7 mouse cellular contexts compared by ENCODE assay signal in the genomic region with DNA sequence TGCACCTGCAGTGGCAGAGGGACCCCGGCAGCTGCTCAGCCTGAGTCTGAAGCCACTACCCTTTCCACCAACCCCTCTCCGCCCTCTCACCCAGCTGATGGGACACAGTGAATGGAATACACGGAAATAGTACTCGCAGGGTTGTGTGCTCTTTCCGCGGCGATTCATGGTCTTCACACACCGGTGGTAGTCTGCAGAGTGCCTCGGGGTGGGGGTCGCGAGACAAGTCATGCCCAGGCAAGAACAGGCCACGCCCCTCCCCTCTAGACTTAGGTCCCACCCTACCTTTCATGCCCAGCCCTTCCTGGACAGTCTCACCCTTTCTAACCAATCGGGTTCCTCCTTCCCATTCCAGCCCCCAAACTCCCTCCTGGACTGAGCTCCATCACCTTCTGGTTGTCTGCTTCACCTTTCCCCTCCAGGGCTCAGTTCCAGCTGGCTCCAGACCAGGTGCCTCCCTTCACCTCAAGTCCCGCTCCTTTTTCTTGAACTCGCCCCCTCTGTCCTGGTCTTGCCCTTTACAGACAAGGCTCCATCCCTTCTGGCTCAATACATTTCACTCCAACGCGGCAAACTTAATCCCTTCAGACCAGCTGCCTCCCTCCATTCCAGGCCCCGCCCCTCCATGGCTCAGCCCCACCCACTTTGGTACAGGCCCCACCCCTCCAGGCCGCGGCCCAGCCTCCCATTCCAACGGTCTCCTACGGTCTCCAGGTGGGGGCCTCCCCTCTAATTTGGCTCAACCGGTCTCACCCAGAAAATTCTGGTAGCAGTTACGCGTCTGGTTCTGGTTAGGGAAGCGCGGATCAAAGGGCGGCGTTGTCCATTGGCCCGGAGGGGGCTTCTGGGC. TPM values are rescaled to one million over a fixed set of nuclear protein-coding genes. Genes with fewer than 3 reads are reported as not detected.
DNase-seq lines count a peak whose midpoint lies in the region; ATAC-seq and TF ChIP-seq lines count a peak whose summit lies in the region.

No protein-coding gene starts in this region.

- peaks cover 3% of the 10 kb centered on the region for H3K36me3 ChIP-seq in forebrain, embryonic 10.5 days (replicated peaks)
- H3K36me3 ChIP-seq in intestine, postnatal 0 days (ENCODE audit: control insufficient read depth, insufficient read depth) = peaks cover under 1% of the 10 kb centered on the region; the same call in 1 of the 2 replicates
- H3K36me3 ChIP-seq in neural tube, embryonic 15.5 days = 0 out of 2 replicates have a peak, but pooled peaks cover 3% of the 10 kb centered on the region

- peaks cover 10% of the 10 kb centered on the region; the same call in 1 of the 2 replicates for H3K9me3 ChIP-seq in forebrain, embryonic 10.5 days
- no peaks in the 10 kb centered on the region for H3K9me3 ChIP-seq in intestine, postnatal 0 days (ENCODE audit: control insufficient read depth)
- H3K9me3 ChIP-seq in neural tube, embryonic 15.5 days (replicated peaks) = no peaks in the 10 kb centered on the region

- peak overlapping the region; percentile 55 for H3K4me3 ChIP-seq in forebrain, embryonic 10.5 days
- peak overlapping the region; percentile 41 for H3K4me3 ChIP-seq in intestine, postnatal 0 days (ENCODE audit: low read depth, low read length)
- H3K4me3 ChIP-seq in neural tube, embryonic 15.5 days (replicated peaks) = peak overlapping the region; percentile 42

- H3K9ac ChIP-seq in intestine, postnatal 0 days (ENCODE audit: low read depth, low read length) = 0 out of 2 replicates have a peak overlapping the region, but pooled peaks have one; percentile 1
- peak overlapping the region; percentile 42; the same call in 1 of the 2 replicates for H3K9ac ChIP-seq in neural tube, embryonic 15.5 days (replicated peaks)

- DNase-seq in Muller cell, postnatal 12 days (ENCODE audit: inconsistent ontology term) = peak; percentile 88
- peak; percentile 82 for DNase-seq in forebrain, embryonic 10.5 days (ENCODE audit: extremely low spot score, low spot score)
- DNase-seq in lung, adult 18-20 months = peak; percentile 30 to 48
- no peak for DNase-seq in frontal cortex, postnatal 25 days (ENCODE audit: low spot score in 2 of 2)

- WGBS in forebrain, embryonic 10.5 days = 2% methylated on average over 30 of the region's 30 CpGs
- 2% methylated on average over 28 of the region's 30 CpGs for WGBS in intestine, postnatal 0 days
- 2% methylated on average over 30 of the region's 30 CpGs for WGBS in neural tube, embryonic 15.5 days

- H3K27me3 ChIP-seq in forebrain, embryonic 10.5 days (ENCODE audit: poor library complexity, severe bottlenecking) = peaks cover 19% of the 10 kb centered on the region
- H3K27me3 ChIP-seq in intestine, postnatal 0 days (replicated peaks; ENCODE audit: control insufficient read depth, insufficient read depth, low read length) = no peaks in the 10 kb centered on the region
- no peaks in the 10 kb centered on the region for H3K27me3 ChIP-seq in neural tube, embryonic 15.5 days (replicated peaks)

- peak overlapping the region; percentile 59 for H3K4me2 ChIP-seq in intestine, postnatal 0 days (replicated peaks; ENCODE audit: low read depth)
- peak overlapping the region; percentile 65 for H3K4me2 ChIP-seq in neural tube, embryonic 15.5 days

- H3K4me1 ChIP-seq in forebrain, embryonic 10.5 days = peaks cover 26% of the 10 kb centered on the region
- H3K4me1 ChIP-seq in intestine, postnatal 0 days (replicated peaks; ENCODE audit: control insufficient read depth, insufficient read depth, low read length) = no peaks in the 10 kb centered on the region
- peaks cover 21% of the 10 kb centered on the region for H3K4me1 ChIP-seq in neural tube, embryonic 15.5 days

- ATAC-seq in CD4-positive, CD25-positive, alpha-beta regulatory T cell, adult 4 months = peak; percentile 22
- ATAC-seq in intestine, postnatal 0 days = peak; percentile 42
- ATAC-seq in neural tube, embryonic 15.5 days (ENCODE audit: low FRiP score) = peak; percentile 72

- no peak for TF ChIP-seq CTCF in intestine, postnatal 0 days (IDR thresholded peaks at IDR 0.05; ENCODE audit: low read depth)

- peak overlapping the region; percentile 83 for H3K27ac ChIP-seq in forebrain, embryonic 10.5 days
- H3K27ac ChIP-seq in intestine, postnatal 0 days (ENCODE audit: low read depth, low read length) = no peak overlapping the region
- peak overlapping the region; percentile 41; the same call in 1 of the 2 replicates for H3K27ac ChIP-seq in neural tube, embryonic 15.5 days (replicated peaks)

RNA-seq across cellular contexts. Expression of a gene that starts 0.7 kb away (rescaled TPM):
- polyA plus RNA-seq in CD4-positive, CD25-positive, alpha-beta regulatory T cell, adult 4 months (2017; shearing (Covaris generic)) = 1 to 10 TPM in 1 of 2 experiments, not detected in 1; 2.1 TPM
- polyA plus RNA-seq in forebrain, embryonic 10.5 days (2016; fragmentation: Nextera tagmentation; extraction: Ambion mirVana) = 40.4 and 44.2 TPM in 2 replicates
- polyA plus RNA-seq in intestine, postnatal 0 days (2015; fragmentation: Nextera tagmentation; extraction: Ambion mirVana) = 48.5 and 48.8 TPM in 2 replicates
- polyA plus RNA-seq in neural tube, embryonic 15.5 days (2015; fragmentation: Nextera tagmentation; extraction: Ambion mirVana) = 26.3 and 38.6 TPM in 2 replicates

RNA-seq across cellular contexts. Expression of a gene that starts 12.3 kb away (rescaled TPM):
- 10 to 100 TPM; 22.9 to 25.8 TPM for polyA plus RNA-seq in CD4-positive, CD25-positive, alpha-beta regulatory T cell, adult 4 months (2017; shearing (Covaris generic))
- polyA plus RNA-seq in forebrain, embryonic 10.5 days (2016; fragmentation: Nextera tagmentation; extraction: Ambion mirVana) = 98.9 and 101 TPM in 2 replicates
- polyA plus RNA-seq in intestine, postnatal 0 days (2015; fragmentation: Nextera tagmentation; extraction: Ambion mirVana) = 35.8 and 40.2 TPM in 2 replicates
- 56.9 and 58.2 TPM in 2 replicates for polyA plus RNA-seq in neural tube, embryonic 15.5 days (2015; fragmentation: Nextera tagmentation; extraction: Ambion mirVana)

RNA-seq across cellular contexts. Expression of a gene that starts 18.9 kb away (rescaled TPM):
- polyA plus RNA-seq in CD4-positive, CD25-positive, alpha-beta regulatory T cell, adult 4 months (2017; shearing (Covaris generic)) = not detected
- not detected in 2 replicates for polyA plus RNA-seq in forebrain, embryonic 10.5 days (2016; fragmentation: Nextera tagmentation; extraction: Ambion mirVana)
- not detected in 2 replicates for polyA plus RNA-seq in intestine, postnatal 0 days (2015; fragmentation: Nextera tagmentation; extraction: Ambion mirVana)
- polyA plus RNA-seq in neural tube, embryonic 15.5 days (2015; fragmentation: Nextera tagmentation; extraction: Ambion mirVana) = not detected in 2 replicates

RNA-seq across cellular contexts. Expression of a gene that starts 27.1 kb away (rescaled TPM):
- under 1 TPM in 1 of 2 experiments, not detected in 1; 0.47 TPM for polyA plus RNA-seq in CD4-positive, CD25-positive, alpha-beta regulatory T cell, adult 4 months (2017; shearing (Covaris generic))
- 0.11 and 0.20 TPM in 2 replicates for polyA plus RNA-seq in forebrain, embryonic 10.5 days (2016; fragmentation: Nextera tagmentation; extraction: Ambion mirVana)
- 20.7 and 21.5 TPM in 2 replicates for polyA plus RNA-seq in intestine, postnatal 0 days (2015; fragmentation: Nextera tagmentation; extraction: Ambion mirVana)
- 0.13 and 0.14 TPM in 2 replicates for polyA plus RNA-seq in neural tube, embryonic 15.5 days (2015; fragmentation: Nextera tagmentation; extraction: Ambion mirVana)

RNA-seq across cellular contexts. Expression of a gene that starts 30.5 kb away (rescaled TPM):
- under 1 TPM in 1 of 2 experiments, not detected in 1; 0.16 TPM for polyA plus RNA-seq in CD4-positive, CD25-positive, alpha-beta regulatory T cell, adult 4 months (2017; shearing (Covaris generic))
- polyA plus RNA-seq in forebrain, embryonic 10.5 days (2016; fragmentation: Nextera tagmentation; extraction: Ambion mirVana) = not detected in 2 replicates
- polyA plus RNA-seq in intestine, postnatal 0 days (2015; fragmentation: Nextera tagmentation; extraction: Ambion mirVana) = 0.12 and 0.30 TPM in 2 replicates
- polyA plus RNA-seq in neural tube, embryonic 15.5 days (2015; fragmentation: Nextera tagmentation; extraction: Ambion mirVana) = 0.90 and 1.0 TPM in 2 replicates

Comparison
In these comparisons a context has a peak if more than half of its experiments do, and no peak if none do; other contexts are left out.
1. ATAC-seq: peak in every context shown above with its lines; median percentile 72 in neural tube, embryonic 15.5 days; 42 in intestine, postnatal 0 days; 22 in CD4-positive, CD25-positive, alpha-beta regulatory T cell, adult 4 months.
2. DNase-seq: peak in Muller cell, postnatal 12 days (single experiment), forebrain, embryonic 10.5 days (single experiment) and lung, adult 18-20 months (2 of 2); none in frontal cortex, postnatal 25 days (0 of 2).
3. Peak in every context shown above with its lines, with median percentiles within 50 percentile points of each other: H3K4me3 ChIP-seq.